Mouse (Mus musculus): ENCODE data around the gene Tha1.
"Not testable (repeated sequence)": the region's sequence is repeated elsewhere in the genome, so short reads cannot be mapped to it uniquely, and the experiment has no call there.

Gene Tha1

DNA sequence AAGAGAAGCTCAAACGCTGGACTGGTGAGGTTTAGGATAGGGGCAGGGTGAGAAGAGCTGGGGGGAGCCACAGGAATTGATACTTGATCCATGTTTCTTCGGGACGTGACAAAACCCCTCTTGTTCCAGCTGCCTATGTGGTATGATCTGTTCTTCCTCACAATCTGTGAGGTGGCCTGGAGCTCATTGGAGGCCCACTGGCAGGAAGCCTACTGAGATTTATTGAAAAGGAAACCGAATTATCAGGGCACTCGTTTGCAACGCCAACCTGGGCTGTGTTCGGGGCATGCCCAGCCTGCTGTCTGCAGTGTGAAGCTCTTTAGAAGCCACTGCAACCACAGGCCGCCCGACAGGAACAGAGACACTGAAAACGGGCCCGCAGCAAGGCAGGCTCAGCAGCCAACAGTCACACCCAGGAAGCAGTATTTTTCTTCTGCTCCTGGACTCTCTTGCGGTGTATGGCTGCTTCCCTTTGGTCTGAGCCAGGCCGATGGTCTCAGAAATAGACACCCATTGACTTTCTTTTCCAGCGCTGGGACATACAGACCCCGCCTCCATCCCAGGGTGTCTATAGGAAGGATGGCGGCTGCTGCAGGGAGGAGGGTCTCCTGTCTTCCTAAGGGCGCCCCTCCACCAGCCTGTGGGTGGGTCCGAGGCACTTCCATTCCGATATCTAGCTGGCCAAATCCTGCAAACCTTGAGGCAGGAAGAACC lies 24.9 kb downstream of the Tha1 start:
- DNase-seq (ENCODE audit: low spot score): peak; percentile 23

DNA sequence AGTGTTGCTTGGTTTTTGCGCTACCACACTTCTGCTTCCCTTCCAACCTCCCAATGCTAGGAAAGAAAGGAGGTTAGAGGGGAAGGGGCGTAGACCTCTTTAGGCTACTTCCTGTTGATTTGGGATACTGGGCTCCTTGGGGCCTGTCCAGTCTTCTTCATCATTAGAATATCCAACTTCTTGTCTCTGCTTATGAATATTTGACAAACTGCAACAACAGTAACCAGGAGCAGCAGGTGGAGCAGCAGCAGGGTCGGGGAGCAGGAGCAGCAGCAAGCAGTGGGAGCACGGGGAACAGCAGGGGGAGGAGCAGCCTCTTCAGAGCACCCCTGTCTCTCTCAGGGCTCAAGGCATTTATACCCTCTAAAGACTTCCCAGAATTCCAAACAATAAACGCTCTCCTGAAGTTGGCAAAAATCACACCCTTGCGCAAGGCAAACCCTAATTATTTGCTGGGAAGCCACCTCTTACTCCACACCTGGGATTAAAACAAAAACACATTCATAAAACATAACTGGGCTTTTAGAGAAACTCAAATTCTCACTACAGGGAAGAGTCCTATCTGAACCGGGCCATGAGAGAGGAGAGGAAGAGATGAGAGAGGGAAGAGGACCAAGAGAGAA lies 25.6 kb downstream of the Tha1 start:
- DNase-seq (ENCODE audit: low spot score): no peak

DNA sequence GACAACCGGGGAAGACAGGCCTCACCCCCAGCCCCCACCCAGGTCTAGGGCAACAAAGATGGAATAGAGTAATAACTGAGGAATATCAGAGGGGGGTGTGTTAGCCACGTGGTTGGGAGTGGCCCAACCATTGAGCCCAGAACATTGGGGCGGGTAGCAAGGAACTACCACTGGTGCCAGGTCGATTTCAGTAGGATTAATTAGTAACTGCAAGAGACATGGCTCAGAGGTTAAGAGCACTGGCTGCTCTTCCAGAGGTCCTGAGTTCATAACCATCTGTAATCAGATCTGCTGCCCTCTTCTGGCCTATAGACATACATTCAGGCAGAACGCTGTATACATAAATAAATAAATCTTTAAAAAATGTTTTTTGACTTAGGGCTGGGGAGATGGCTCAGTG lies 26.6 kb downstream of the Tha1 start:
- no peak for DNase-seq (ENCODE audit: low spot score)

DNA sequence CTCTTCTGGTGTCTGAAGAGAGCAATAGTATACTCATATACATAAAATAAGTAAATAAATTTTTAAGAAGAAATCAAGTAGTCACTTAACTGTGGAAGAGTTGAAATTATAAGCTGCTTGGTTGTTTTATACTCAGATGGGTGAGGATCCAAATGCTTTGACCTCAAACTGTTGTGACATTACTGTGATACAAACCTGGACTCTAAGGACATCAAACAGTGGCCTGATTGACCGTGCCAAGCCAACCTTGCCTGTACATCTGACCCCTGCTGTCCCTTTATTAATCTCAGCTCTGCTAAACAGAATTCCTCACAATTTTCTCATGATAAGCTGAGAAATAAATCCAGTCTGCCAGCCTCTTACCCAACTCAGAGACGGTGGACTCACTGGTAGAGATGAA lies 27.6 kb downstream of the Tha1 start:
- no peak for DNase-seq (ENCODE audit: low spot score)

DNA sequence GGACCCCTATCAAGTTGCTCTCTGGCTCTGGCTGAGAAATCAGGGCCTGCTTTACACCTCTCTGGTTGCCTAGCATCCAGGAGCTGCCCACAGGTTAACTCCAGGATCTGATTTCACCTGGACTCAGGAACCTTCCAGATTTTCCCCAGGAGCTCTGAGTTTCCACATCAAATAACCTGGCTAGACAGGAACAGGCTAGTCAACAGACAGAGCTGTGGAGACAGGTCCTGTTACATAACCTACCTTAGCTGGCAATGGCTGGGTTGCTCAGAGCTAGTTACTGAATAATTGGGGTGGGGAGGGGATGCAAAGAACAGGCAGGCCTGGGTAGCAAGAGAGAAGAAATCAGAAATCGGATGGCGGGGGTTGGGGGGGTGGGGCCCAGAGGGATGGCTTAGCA lies 28.3 kb downstream of the Tha1 start:
- no peak for DNase-seq (ENCODE audit: low spot score)

DNA sequence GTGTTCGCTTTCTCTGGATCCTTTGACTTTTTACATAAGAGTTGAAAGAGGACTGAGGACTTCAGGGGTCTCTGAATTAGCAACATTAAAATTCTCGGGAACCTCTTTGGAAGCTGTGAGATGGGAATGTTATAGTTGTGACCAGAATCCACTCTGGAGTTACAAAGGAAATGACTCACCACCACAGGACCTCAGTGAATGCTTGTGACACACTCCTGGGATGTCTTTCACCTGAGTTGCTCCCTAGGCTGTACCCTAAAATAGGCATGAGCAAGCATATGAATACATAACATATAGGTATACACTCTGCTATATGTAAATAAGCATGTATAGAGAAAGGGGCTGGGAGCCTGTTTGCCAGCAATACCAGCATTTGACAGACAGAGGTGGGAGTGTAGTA lies 29.8 kb downstream of the Tha1 start:
- no peak for DNase-seq (ENCODE audit: low spot score)

- no peak for DNase-seq (ENCODE audit: low spot score)
Observed at GRCm38 (mm10) chr11:117840910-117841309, 32.4 kb downstream of the Tha1 start.

- DNase-seq (ENCODE audit: low spot score): no peak
Observed at GRCm38 (mm10) chr11:117839021-117839420, 34.3 kb downstream of the Tha1 start.

GRCm38 (mm10) chr11:117838572-117838971 lies 34.7 kb downstream of the Tha1 start:
- no peak for DNase-seq (ENCODE audit: low spot score)

GRCm38 (mm10) chr11:117836306-117836705 lies 37.0 kb downstream of the Tha1 start:
- DNase-seq (ENCODE audit: low spot score): no peak

GRCm38 (mm10) chr11:117834086-117834485 lies 39.2 kb downstream of the Tha1 start:
- no peak for DNase-seq (ENCODE audit: low spot score)

- DNase-seq (ENCODE audit: low spot score): not testable (repeated sequence)
Observed at GRCm38 (mm10) chr11:117833509-117833908, 39.8 kb downstream of the Tha1 start.

GRCm38 (mm10) chr11:117832086-117832969 lies 41.0 kb downstream of the Tha1 start:
- DNase-seq (ENCODE audit: low spot score): peak; percentile 73

DNA sequence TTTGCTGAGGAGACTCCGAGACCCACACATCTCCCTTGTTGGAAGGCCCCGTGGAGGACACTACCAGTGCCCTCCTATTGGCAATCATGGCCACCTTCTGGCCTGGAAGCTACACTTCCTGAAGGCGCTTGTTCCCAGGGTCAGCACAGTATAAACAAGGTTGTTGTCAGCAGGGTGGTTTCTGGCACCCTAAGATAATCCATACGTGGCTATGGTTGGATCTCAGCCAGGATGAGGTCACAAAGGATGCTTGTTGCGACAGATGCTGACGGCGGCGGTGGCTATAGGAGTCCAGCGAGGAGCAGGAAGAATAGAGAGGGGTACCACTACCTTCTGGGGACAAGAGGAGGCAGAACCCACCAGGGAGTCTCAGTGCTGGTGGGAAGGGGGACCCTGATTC lies 42.9 kb downstream of the Tha1 start:
- DNase-seq (ENCODE audit: low spot score): no peak

GRCm38 (mm10) chr11:117829671-117830215 lies 43.5 kb downstream of the Tha1 start:
- DNase-seq (ENCODE audit: low spot score): no peak

DNA sequence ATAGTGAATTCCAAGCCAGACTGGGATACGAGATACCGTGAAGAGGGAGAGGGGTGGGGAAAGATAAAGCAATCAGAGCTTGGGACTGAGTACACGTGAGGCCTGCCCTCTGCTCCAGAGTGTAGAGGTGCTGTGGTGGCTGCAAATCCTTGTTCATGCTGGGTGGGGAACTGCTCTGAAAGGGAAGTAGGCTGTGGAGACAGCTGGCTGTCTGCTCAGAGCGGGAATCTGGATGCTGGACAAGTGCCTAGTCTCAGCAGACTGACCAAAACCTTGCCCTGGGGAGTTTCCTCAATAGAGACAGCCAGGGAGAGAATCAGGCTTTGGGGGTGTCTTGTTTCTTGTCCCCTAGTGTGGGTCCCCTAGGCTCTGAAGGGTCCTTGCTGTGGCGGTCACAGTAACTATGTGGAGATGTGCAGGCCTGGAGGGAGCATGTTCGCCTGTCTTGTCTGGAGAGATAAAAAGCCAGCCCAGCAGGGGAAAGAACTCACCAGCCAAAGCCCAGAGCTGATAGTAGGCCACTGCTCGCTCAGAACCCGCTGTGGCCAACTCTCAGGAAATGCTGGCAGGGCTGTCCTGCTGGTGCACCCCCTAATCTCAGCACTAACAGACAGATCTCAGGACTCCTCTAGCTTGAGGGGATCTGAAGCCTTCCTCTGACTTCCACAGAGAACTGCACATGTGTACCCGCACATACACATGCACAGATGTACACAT lies 44.2 kb downstream of the Tha1 start:
- no peak for DNase-seq (ENCODE audit: low spot score)

DNA sequence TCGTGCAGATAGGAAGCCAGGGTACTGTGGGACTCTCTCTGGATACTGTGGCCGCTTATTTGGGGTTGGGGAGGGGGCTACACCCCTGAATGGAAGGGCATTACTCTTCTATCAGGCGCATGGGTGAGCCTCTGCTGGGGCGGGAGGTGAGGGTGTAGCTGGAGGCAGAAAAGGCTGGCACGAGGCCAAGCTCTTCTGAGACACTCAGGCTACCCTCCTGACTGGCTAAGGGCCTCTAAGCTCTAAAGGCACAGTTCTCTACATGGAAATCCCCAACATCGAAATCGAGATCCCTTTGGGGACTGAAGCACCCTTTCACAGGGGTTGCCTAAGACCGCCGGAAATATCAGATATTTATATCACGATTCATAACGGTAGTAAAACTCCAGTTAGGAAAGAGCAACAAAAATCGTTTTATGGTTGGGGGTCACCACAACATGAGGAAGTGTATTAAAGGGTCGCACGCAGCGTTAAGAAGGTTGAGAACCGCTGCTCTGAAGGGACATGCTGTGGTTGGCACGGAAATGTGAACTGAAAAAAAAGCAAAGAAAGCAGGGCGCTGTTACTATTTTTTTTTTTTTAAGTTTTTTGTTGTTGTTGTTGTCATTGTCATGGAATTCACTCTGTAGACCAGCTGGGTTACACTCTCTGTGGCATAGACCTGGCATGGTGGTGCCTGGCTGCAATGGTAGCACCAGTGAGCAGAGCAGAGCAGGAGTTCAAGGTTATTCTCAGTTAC lies 45.0 kb downstream of the Tha1 start:
- no peak for DNase-seq (ENCODE audit: low spot score)

GRCm38 (mm10) chr11:117827386-117827785 lies 45.9 kb downstream of the Tha1 start:
- no peak for DNase-seq (ENCODE audit: low spot score)

- no peak for DNase-seq (ENCODE audit: low spot score)
Observed at GRCm38 (mm10) chr11:117826916-117827315, 46.4 kb downstream of the Tha1 start.

DNA sequence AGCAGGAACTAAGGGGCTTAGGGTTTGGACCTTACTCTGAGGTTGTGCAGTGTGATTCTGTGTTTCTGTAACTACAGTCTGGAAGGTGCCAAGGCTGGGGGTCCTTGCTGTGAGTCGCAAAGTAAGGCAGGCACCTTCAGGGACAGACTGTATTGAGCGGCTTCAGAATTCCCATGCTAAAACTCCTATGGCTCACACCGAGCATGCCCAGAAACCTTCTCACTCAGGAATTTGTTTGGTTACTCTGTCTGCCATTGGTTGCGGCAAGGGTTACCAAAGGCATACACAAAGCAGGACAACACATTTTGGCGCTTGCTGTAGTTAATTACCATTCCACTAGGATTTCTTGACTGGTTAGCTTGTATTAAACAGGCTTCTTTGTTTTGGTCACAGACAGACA lies 47.1 kb downstream of the Tha1 start:
- peak; percentile 24 for DNase-seq (ENCODE audit: low spot score)
